Mouse (Mus musculus) heart, adult 2 months (tissue): ENCODE measurements around the gene P2ry6.

Source experiments
- CTCF ChIP-seq: fragments of 200-600 bp; IDR thresholded peaks from 2 replicates; pipeline ENCODE4 v1.8.1; 2022; ENCODE audit warnings: antibody characterized with exemption, mild to moderate bottlenecking, moderate library complexity
- POLR2A ChIP-seq: fragments of 200-500 bp; IDR thresholded peaks from 2 replicates; pipeline ENCODE4 v1.6.1; 2011; ENCODE audit warnings: mild to moderate bottlenecking, low read depth, low read length, control low read depth; ENCODE audit not compliant: insufficient read depth

- TF ChIP-seq CTCF (no peak), POLR2A (no peak)
These were observed 49.6 kb downstream of the P2ry6 start for GRCm38 (mm10) chr7:100924674-100925445.
